Mouse (Mus musculus) G1E-ER4 (cell line): ENCODE measurements around the gene Cdh26. TPM values are rescaled to one million over a fixed set of nuclear protein-coding genes. Genes with fewer than 3 reads are reported as not detected.

ENCODE experiments used
- GATA1 ChIP-seq: IDR thresholded peaks from one replicate; pipeline ENCODE4 v1.8.0; 2012; ENCODE audit warnings: low read length, inconsistent platforms
- polyA plus RNA-seq: library from polyadenylated mRNA; stranded (reverse); fragments of >175 nt; gene quantifications from 2 replicates; pipeline ENCODE4 v1.2.3, GENCODE M21; 2012

Gene Cdh26
- polyA plus RNA-seq, 1 experiment: not detected

- TF ChIP-seq GATA1: no peak
Observed at GRCm38 (mm10) chr2:178483462-178483861, 53.1 kb downstream of the Cdh26 start.

DNA sequence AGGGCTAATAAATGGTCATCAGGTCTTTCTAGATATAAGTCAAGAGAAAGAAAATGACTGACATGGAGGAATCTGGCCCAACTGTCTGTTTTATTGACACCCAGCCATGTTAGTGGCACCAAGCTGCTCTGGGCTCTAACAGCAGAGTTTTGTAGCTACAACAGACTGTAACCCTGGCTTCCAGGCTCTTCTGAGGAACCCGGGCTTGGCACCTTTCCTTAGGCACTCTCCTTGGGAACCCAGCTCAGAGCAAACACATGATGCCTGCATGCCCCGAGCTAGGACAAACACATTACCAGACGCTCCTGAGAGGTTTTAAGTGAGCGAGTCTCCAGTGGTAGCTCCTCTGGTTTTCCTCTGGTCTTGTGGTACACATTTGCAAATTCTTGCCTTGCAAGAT is 57.9 kb downstream of the Cdh26 start:
- TF ChIP-seq GATA1: no peak

DNA sequence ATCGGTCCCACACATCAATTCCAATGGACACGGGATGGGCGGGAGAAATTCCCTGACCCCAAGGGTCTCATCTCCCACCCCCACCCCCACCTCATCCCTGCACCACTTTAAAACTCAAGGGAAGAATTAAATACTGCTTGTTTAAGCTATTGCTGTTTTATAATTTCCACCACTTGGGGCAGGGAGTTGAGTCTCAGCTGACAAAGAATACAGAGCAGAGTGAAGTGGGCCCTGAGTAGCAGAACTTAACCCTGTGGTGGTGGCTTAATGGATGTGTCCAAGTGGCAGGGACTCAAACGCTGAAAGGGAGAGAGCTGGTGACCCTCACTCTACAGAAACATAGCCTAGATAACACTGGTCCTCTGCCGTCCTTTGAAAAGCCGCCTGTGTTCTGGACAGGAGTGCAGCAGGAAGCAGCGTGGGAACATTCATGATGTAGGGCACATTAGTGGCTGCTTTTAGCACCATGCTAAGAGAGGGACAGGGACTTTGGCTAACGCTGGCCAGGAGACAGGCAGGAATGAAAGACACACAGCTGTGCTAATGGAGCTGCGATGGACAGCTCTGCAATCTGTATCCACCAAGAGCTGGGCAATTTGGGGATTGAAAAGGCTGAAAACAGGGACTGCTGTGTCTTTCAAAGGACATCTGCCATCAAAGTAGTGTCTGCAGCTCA is 60.1 kb downstream of the Cdh26 start:
- no peak for TF ChIP-seq GATA1

GRCm38 (mm10) chr2:178494066-178494465 is 63.7 kb downstream of the Cdh26 start:
- TF ChIP-seq GATA1: no peak

GRCm38 (mm10) chr2:178495816-178496215 is 65.5 kb downstream of the Cdh26 start:
- no peak for TF ChIP-seq GATA1

GRCm38 (mm10) chr2:178497900-178498299 is 67.6 kb downstream of the Cdh26 start:
- no peak for TF ChIP-seq GATA1

GRCm38 (mm10) chr2:178498409-178498808 is 68.1 kb downstream of the Cdh26 start:
- TF ChIP-seq GATA1: no peak

DNA sequence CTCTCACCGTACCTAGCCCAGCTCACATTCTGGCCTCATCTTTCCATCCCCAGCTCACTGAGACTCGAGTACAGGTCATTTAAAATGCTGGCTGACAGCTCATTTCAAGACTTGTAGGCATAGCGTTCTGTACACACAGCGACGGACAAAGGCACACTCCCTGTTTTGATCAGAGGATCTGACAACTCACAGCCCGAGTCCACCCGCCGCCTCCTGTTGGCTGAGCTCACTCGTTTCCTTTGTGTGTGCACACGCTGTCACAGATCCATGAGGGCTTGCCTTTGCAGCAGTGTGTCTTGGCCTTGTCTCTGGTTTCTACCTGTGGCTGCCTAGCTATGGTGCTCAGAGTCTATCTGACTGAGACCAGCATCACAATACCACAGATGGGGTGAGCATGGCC is 72.1 kb downstream of the Cdh26 start:
- no peak for TF ChIP-seq GATA1

GRCm38 (mm10) chr2:178506056-178506455 is 75.7 kb downstream of the Cdh26 start:
- no peak for TF ChIP-seq GATA1

- TF ChIP-seq GATA1: no peak
Observed at GRCm38 (mm10) chr2:178507379-178508014, 77.2 kb downstream of the Cdh26 start.

DNA sequence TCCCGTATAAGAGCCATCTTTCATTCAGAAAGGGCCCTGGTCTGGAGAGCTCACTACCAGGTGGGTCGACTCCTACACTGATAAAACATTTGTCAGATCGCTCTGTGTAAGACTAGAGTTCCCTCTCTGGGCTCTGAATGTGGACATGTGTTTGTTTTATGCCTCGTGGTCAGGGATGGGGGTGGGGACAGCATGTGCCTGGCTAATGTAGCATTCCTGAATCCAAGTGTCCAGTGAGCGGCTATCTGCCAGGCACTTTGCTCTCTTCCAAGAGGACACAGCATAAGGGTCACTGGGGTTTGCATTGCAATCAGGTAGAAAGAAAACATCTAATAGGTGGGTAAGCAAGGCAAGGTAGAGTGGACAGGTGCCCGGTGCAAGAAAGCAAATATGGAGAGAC is 77.9 kb downstream of the Cdh26 start:
- TF ChIP-seq GATA1: no peak

DNA sequence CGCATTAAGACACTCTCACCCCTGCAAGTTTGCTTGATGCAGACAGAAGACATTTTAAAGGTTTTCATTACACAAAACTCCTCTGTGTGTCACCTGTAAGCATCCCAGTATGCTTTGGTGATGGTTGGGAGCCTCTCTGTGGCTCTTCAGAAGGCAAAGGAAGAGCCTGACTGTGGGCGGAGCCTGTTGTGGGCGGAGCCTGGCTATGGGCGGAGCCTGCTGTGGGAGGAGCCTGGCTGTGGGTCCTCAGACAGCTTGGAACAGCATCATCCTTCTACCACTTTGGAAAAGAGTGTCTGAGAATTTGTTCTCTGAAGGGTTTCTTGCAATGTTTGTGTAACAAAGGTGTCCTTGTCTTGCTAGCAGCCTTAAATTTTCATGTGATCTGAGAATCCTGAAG is 82.7 kb downstream of the Cdh26 start:
- no peak for TF ChIP-seq GATA1

GRCm38 (mm10) chr2:178513636-178514071 is 83.3 kb downstream of the Cdh26 start:
- no peak for TF ChIP-seq GATA1

DNA sequence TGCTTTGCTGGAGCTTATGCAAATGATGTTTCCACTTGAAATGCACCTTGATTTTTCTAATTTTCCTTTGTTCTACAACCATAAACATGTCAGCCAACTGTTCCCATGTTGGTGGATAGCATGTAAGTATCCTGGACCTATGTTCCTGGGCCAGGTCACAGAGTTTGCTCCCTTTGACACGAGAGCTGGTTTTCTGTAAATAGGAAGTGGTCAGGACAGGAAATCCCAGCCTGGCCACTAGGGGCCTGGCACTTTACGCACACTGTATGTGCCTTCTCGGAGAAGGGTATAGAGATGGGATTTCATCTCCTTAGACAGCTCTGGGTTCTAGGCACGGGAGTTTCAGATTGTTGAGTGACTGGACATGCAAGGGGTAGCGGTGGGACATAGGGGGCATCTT is 86.1 kb downstream of the Cdh26 start:
- TF ChIP-seq GATA1: no peak

GRCm38 (mm10) chr2:178516941-178517340 is 86.6 kb downstream of the Cdh26 start:
- no peak for TF ChIP-seq GATA1

- TF ChIP-seq GATA1: no peak
Observed at GRCm38 (mm10) chr2:178519321-178519720, 89.0 kb downstream of the Cdh26 start.

GRCm38 (mm10) chr2:178520216-178520615 is 89.9 kb downstream of the Cdh26 start:
- TF ChIP-seq GATA1: no peak

DNA sequence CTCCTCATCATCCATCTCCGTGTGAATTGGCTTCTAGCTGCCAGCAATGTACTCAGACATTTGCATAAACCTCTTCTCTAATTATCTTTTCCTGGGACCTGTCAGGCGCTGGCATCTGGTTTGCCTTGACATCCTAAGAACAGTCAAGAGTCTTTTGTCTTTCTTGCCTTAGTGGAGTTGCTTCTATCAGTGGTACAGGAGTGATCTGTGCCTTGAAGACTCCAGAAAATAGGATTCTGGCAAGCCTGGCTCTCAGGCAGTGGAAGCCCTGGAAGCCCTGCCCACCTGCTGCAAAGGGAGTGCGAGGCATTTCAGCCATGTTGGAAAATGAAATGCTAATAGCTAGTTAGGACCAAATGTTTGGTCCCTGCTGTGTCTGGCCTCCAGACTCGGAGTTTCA is 92.0 kb downstream of the Cdh26 start:
- no peak for TF ChIP-seq GATA1
